Mouse (Mus musculus) kidney, embryonic 14.5 days (tissue): ENCODE results near the gene Dhx30. TPM values are rescaled to one million over a fixed set of nuclear protein-coding genes. Genes with fewer than 3 reads are reported as not detected.
A peak's percentile ranks its signal among the peaks of the same experiment; 100 is the strongest.

Source experiments
- ATAC-seq: fragments of 200-750 bp; cut with Nextera tagmentation; 2 replicates; pipeline ENCODE4 v1.8.0; 2017; ENCODE audit warnings: moderate number of reproducible peaks, mild to moderate bottlenecking, moderate TSS enrichment, moderate library complexity; ENCODE audit not compliant: low FRiP score, low TSS enrichment
- H3K27ac ChIP-seq: fragments of 300-500 bp; sonication (generic); 2 replicates; pipeline ENCODE4 v1.5.1; 2014; ENCODE audit warnings: low read depth, mild to moderate bottlenecking, low read length, moderate library complexity, mixed read lengths
- H3K27me3 ChIP-seq: fragments of 300-500 bp; sonication (generic); 2 replicates; pipeline ENCODE4 v1.6.1; 2014; ENCODE audit warnings: mild to moderate bottlenecking, low read length; ENCODE audit not compliant: control insufficient read depth, insufficient read depth
- H3K36me3 ChIP-seq: fragments of 300-500 bp; sonication (generic); 2 replicates; pipeline ENCODE4 v1.6.1; 2014; ENCODE audit warnings: low read length, mixed read lengths; ENCODE audit not compliant: control insufficient read depth, insufficient read depth
- H3K4me1 ChIP-seq: fragments of 300-500 bp; sonication (generic); 2 replicates; pipeline ENCODE4 v1.6.1; 2014; ENCODE audit warnings: low read length, mixed read lengths; ENCODE audit not compliant: control insufficient read depth, insufficient read depth
- H3K4me2 ChIP-seq: fragments of 300-500 bp; sonication (generic); replicated peaks from 2 replicates; pipeline ENCODE4 v1.6.1; 2014; ENCODE audit warnings: low read depth, mild to moderate bottlenecking, low read length
- H3K4me3 ChIP-seq: fragments of 300-500 bp; sonication (generic); 2 replicates; pipeline ENCODE4 v1.5.1; 2014; ENCODE audit warnings: mild to moderate bottlenecking, low read length
- H3K9ac ChIP-seq: fragments of 300-500 bp; sonication (generic); 2 replicates; pipeline ENCODE4 v1.6.1; 2014; ENCODE audit warnings: low read depth, mild to moderate bottlenecking, low read length, moderate library complexity
- H3K9me3 ChIP-seq: fragments of 300-500 bp; sonication (generic); 2 replicates; pipeline ENCODE4 v1.6.1; 2016; ENCODE audit warnings: low read length; ENCODE audit not compliant: control insufficient read depth
- WGBS: fragments of 180-500 bp; shearing (Covaris S2); extraction: QIAGEN DNeasy Blood & Tissue Kit; methylation state at CpG from one replicate; pipeline ENCODE4 v1.1.7; 2014; 5-methylcytosine and 5-hydroxymethylcytosine counted together
- polyA plus RNA-seq: library from polyadenylated mRNA; unstranded; fragments of >200 nt; fragmentation: Nextera tagmentation; extraction: Ambion mirVana; gene quantifications from 2 replicates; pipeline ENCODE4 v1.2.1, GENCODE M21; 2014

Gene Dhx30
- polyA plus RNA-seq, 1 experiment from 2014 or later = 142 TPM

DNA sequence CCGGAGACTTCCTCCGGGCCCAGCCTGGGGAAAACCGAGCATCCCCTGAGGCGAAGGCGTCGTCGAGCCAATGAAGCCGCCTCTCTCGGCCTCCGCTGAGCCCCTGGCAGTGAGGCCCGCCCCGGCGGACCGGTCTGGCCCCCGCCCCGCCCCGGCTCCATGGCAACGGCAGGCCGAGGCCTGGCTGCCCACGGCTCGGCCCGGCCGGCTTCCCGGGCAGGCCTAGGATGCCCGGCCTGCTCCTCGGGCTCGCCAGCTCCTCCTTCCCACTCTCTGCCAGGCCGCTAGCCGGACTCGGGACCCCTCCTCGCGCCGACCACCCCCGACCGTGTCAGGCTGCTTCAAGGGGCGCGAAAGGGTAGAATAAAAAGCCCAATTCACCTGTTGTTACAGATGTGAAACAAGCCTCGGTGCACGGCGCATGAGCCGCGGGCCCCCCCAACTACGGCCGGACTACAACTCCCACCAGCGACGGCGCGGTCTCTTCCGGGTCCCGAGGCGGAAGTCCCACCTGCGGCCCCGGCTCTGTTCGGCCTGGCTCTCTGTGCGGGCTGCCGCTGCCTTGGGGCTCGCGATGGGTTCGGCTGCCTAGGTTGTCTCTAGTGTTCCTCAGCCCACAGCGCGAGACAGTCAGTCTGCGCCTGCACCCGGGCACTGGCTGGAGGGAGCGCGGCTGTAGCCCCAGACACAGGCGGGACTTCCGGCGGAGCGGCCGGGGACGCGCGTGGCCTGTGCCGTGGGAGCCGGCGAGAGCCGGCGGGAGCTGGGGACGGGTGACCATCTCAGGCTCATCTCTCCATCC is 452 bp downstream of the Dhx30 start, which contains the start of gene Smarcc1:
TSS of gene Smarcc1 (plus strand) at position 732 of the 802 bp plus-strand sequence.
- peak; percentile 96 for ATAC-seq
- WGBS = under 1% methylated on average over 77 of the region's 79 CpGs

DNA sequence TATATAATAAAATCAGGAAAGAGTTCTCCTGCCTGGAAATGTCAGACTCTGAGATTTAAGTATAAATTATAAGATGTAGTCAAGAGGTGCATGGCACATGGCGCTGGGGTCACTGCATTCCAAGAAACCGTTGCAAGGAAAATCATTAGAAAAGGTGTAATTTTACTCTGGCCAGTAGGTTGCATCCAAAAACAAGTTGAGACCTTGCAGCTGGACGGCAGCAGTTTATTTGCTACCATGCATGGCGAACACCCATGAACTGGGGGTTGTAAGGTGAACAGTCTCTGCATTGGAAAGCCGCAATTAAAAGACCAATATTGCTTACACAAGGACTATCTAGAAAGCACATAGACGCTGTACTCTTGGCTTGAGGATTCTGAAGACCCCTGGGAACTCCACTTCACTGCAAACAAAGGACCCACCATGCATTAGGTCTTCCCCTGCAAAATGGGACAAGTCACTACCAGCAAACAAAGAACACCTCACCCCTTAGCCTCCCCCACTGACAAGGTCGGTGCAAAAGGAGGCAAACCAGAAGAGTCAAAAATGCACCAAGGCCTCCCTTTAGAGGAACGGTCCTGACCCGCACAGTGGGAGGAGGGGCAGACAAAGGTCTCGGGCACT is 1.2 kb downstream of the Dhx30 start:
- ATAC-seq = peak; percentile 1; the same call in 1 of the 2 replicates
- Histone ChIP-seq H3K36me3 (peaks cover 36% of the 10 kb centered on the region), H3K4me2 (peak overlapping the region; percentile 67), H3K27me3 (no peaks in the 10 kb centered on the region), H3K4me1 (peaks cover 7% of the 10 kb centered on the region; the same call in 1 of the 2 replicates), H3K4me3 (peak overlapping the region; percentile 96), H3K9me3 (no peaks in the 10 kb centered on the region), H3K27ac (peak overlapping the region; percentile 97), H3K9ac (peak overlapping the region; percentile 94)
- 2% methylated on average over 10 of the region's 10 CpGs for WGBS

More for the DNA sequence above, 452 bp downstream of the Dhx30 start, which contains the start of gene Smarcc1:
- Histone ChIP-seq H3K27me3 (no peaks in the 10 kb centered on the region), H3K4me3 (peak within 1 kb of the TSS; percentile 96), H3K27ac (peak within 1 kb of the TSS; percentile 97), H3K4me1 (peaks cover 7% of the 10 kb centered on the region; the same call in 1 of the 2 replicates), H3K4me2 (peak within 1 kb of the TSS; percentile 73), H3K9ac (peak within 1 kb of the TSS; percentile 94), H3K9me3 (no peaks in the 10 kb centered on the region), H3K36me3 (peaks cover 29% of the 10 kb centered on the region)

DNA sequence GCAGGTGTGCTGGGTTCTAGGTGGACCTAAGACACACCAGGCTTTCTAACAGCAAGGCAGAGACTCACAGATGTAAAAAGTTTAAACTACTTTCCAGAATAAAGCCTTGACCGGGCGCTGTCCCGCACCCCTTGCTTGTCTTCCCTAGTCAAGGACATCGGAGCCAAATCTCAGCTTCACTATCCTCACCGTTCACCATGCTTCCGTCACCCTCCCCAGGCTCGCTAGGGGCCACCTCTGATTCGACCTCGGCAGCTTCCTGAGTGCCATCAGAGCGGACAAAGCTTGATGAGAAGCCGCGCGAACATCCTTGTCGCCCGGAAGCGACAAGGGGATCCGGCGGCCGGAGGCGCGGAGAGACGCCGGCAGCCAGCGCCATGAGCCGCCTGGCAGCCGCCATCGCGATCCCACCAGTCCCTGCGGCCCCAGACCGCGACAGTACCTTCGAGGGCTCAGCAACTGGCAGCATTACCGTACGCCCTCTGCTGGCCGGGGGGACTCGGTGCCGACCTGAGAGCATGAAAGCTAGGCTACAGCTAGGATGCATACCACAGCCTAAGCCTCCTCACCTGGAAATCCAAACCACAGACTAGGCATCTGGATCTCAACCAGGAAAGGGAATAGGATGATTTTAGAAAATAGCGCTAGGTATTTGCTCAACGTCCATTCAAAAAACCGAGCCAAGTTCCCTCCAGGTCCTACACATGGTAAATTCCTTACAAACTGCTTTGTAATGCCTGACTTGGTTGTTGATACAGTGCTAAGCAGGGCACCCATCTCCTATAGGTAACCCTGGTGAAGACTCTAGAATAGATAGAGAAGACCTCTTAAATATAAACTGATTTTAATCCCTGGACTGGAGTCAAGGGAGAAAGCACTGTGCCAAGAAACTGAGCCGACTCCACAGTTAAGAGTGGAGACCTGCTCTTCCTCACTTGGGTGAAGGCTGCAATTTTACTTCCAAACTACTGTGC is 16.7 kb downstream of the Dhx30 start:
- Histone ChIP-seq H3K4me3 (peak overlapping the region; percentile 98), H3K27ac (no peak overlapping the region), H3K9me3 (no peaks in the 10 kb centered on the region), H3K36me3 (peaks cover 70% of the 10 kb centered on the region), H3K4me2 (peak overlapping the region; percentile 81), H3K9ac (peak overlapping the region; percentile 84), H3K4me1 (peaks cover 6% of the 10 kb centered on the region; the same call in 1 of the 2 replicates), H3K27me3 (no peaks in the 10 kb centered on the region)
- ATAC-seq = peak; percentile 96
- WGBS = 3% methylated on average over 41 of the region's 41 CpGs

DNA sequence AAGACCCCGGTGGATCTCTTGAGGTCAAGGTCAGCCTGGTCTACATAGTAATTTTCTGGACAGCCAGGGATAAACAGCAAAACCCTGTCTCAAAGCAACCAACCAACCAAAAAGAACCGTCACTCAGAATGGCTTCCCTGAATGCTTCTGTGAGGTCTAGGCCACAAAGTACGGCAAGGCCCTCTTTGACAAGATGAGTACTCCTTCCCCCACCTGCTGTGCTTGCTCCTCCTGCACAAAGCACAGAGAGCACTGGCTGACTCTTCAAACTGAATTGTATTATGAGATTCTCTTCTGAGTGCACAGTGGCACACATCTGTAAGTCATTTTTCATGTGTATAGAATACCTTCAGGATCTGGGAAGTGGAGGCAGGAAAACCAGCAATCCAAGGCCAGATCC is 19.8 kb downstream of the Dhx30 start:
- Histone ChIP-seq H3K4me1 (peaks cover 6% of the 10 kb centered on the region; the same call in 1 of the 2 replicates), H3K27me3 (no peaks in the 10 kb centered on the region), H3K9ac (no peak overlapping the region), H3K27ac (no peak overlapping the region), H3K9me3 (no peaks in the 10 kb centered on the region), H3K4me3 (no peak overlapping the region), H3K36me3 (peaks cover 71% of the 10 kb centered on the region), H3K4me2 (no peak overlapping the region)
- ATAC-seq = no peak
- WGBS = 96% methylated on average over 3 of the region's 3 CpGs

DNA sequence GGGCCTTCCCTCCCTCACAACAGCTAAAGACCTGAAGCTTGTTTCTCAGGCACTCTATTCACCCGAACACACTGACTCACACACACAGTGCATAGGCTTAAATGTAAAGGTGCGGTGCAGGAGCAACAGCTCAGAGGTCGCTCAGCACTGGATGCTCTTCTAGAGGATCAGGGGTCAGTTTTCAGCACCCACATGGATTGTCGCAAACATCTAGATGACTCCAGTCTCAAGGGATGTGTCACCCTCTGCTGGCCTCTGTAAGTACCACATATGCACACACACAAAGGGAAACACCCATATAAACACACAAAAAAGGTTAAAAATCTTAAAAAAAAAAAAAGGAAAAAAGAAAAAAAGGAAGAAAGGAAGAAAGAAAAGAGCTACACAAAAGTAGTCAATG is 22.9 kb downstream of the Dhx30 start:
- no peak overlapping the region for H3K4me2 ChIP-seq
- H3K4me1 ChIP-seq = no peaks in the 10 kb centered on the region
- no peak overlapping the region for H3K9ac ChIP-seq
- H3K4me3 ChIP-seq = no peak overlapping the region
- no peaks in the 10 kb centered on the region for H3K9me3 ChIP-seq
- H3K36me3 ChIP-seq = peaks cover 93% of the 10 kb centered on the region
- H3K27me3 ChIP-seq = no peaks in the 10 kb centered on the region
- H3K27ac ChIP-seq = no peak overlapping the region
- WGBS = 95% methylated on average over 4 of the region's 4 CpGs
- no peak for ATAC-seq

DNA sequence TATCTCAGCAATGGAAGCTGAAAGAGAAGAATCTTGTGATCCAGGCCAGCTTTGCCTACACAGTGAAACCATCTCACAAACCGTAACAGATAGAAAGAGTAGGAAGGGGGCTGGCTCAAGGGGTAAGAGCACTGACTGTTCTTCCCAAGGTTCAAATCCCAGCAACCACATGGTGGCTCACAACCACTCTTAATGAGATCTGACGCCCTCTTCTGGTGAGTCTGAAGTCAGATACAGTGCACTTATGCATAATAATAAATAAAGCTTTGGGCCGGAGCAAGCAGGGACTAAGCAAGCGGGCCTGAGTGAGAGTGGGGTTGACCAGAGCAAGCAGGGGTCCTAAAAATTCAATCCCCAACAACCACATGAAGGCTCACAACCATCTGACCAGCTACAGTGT is 24.3 kb downstream of the Dhx30 start:
- H3K4me2 ChIP-seq = no peak overlapping the region
- no peak for ATAC-seq
- H3K4me3 ChIP-seq = no peak overlapping the region
- H3K36me3 ChIP-seq = peaks cover 93% of the 10 kb centered on the region
- H3K27ac ChIP-seq = no peak overlapping the region
- H3K4me1 ChIP-seq = no peaks in the 10 kb centered on the region
- H3K27me3 ChIP-seq = no peaks in the 10 kb centered on the region
- H3K9ac ChIP-seq = no peak overlapping the region
- 88% methylated on average over 4 of the region's 4 CpGs for WGBS
- no peaks in the 10 kb centered on the region for H3K9me3 ChIP-seq

DNA sequence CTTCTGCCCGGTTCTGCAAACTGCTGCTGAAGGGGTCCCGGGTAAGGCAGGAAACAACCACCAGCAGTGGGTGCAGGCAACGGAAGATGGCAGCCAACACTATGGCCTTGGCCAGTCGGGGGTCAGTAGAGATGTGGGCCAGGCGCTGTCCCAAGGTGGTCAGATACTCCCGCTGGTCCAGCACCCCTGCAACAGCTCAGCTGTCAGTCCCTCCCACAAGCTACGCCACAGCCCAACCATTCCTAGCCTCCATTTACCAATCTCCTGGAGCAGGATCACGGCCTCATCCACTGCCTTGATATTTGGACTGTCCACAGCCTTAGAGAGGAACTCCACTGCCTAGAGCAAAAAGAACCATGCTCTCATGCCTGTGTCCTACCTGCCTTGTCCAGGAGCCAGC is 31.9 kb downstream of the Dhx30 start:
- Histone ChIP-seq H3K27ac (no peak overlapping the region), H3K9me3 (no peaks in the 10 kb centered on the region), H3K4me3 (no peak overlapping the region), H3K4me1 (no peaks in the 10 kb centered on the region), H3K27me3 (no peaks in the 10 kb centered on the region), H3K4me2 (no peak overlapping the region), H3K9ac (no peak overlapping the region), H3K36me3 (peaks cover 96% of the 10 kb centered on the region)
- ATAC-seq = no peak
- 94% methylated on average over 8 of the region's 8 CpGs for WGBS

DNA sequence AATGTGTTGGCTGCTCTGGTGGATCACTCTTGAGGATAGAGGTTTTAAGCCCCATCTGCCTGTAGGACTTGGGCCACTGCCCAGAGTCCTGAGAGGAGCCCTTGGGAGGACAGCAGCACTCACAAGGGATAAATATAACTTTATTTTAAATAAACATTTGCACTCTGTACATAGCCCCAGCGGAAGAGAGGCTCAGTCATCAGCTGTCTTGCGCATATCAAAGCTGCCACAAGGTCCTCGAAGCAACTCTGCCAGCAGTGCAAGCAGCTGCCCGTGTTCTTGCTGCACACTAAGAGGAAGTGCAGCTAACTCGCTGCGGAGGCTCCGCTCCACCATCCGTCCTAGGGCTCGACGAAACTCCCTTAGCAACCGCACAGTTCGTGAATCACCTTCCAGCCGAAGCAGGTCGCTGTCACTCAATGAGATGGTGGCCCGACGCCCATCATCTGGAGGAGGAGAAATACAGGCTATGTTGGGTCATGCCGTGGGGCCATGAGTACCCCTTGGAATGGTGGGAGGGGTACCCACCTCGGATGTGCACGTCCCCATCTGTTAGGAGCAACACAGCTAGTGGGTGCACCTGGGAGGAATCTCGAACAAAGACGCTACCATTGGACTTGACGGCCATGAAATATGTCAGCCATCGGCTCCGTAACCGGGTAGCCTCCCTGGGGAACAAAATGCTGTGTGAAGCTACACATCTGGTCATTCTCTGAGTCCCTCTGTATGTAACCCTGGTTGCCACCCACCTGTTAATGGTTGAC is 33.2 kb downstream of the Dhx30 start:
- no peaks in the 10 kb centered on the region for H3K27me3 ChIP-seq
- H3K4me1 ChIP-seq = no peaks in the 10 kb centered on the region
- H3K4me2 ChIP-seq = no peak overlapping the region
- ATAC-seq = no peak
- no peak overlapping the region for H3K4me3 ChIP-seq
- no peak overlapping the region for H3K9ac ChIP-seq
- peaks cover 90% of the 10 kb centered on the region for H3K36me3 ChIP-seq
- H3K27ac ChIP-seq = no peak overlapping the region
- H3K9me3 ChIP-seq = no peaks in the 10 kb centered on the region
- WGBS = 88% methylated on average over 25 of the region's 25 CpGs
